Mouse (Mus musculus): Measurements from ENCODE around the gene Drc7.

DNA sequence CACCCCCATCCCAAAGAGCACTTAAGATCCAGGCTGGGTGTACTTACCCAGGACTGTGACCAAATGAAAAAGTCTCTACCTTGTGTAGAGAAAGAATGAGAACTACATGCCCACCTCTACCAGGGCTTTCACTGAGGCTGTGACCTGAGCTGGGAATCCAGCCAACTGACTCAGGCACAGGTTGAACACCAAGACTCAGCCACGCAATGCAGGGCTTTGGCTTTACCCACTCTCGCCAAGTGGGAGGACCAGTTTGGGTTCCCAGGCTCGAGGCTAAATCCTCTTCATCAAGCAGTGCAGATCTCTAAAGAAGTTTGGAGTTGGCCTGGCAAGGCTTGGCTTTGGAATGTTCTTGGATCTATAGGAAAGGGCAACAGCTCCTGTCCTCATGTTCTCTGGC, 20.6 kb downstream of the Drc7 start:
- no peak for TF ChIP-seq POLR2A (IDR thresholded peaks at IDR 0.05; ENCODE audit: insufficient read depth, low read depth, low read length)
- TF ChIP-seq EP300 (IDR thresholded peaks at IDR 0.05; ENCODE audit: insufficient read depth, low read depth, low read length), result no peak

All from heart, adult 2 months (tissue).